ENCODE assay signal across 10 mouse cellular contexts in genomic region chr11:46025962-46026392, GRCm38 (mm10). TPM values are rescaled to one million over a fixed set of nuclear protein-coding genes. Genes with fewer than 3 reads are reported as not detected.
A peak's percentile ranks its signal among the peaks of the same experiment; 100 is the strongest.
DNase-seq lines count a peak whose midpoint lies in the region; ATAC-seq lines count a peak whose summit lies in the region.
"Had no signal": no experiment of that assay in that cellular context is flagged by ENCODE, and none has a peak within 500 bp of the region (broad histone marks: within the 10 kb centered on the region; RNA-seq: fewer than 3 reads in every experiment).

No protein-coding gene starts in this region.

- DNase-seq in kidney, adult 9 months, result no peak
- DNase-seq in embryonic facial prominence, embryonic 14.5 days (ENCODE audit: low spot score), result peak; percentile 89
- peak; percentile 49 for DNase-seq in mesoderm, embryonic 11.5 days (ENCODE audit: low read depth, low spot score)
- DNase-seq in right cerebral cortex, postnatal 4 days, result no peak
- DNase-seq: cerebellum, adult 9-11 months; liver, embryonic 13.5 days had no signal

- H3K36me3 ChIP-seq in kidney, embryonic 16.5 days (ENCODE audit: insufficient read depth, low read length), result no peaks in the 10 kb centered on the region
- H3K36me3 ChIP-seq in embryonic facial prominence, embryonic 14.5 days (ENCODE audit: control insufficient read depth, insufficient read depth, low read length), result no peaks in the 10 kb centered on the region
- H3K36me3 ChIP-seq in heart, embryonic 16.5 days (ENCODE audit: control insufficient read depth, insufficient read depth), result no peaks in the 10 kb centered on the region
- H3K36me3 ChIP-seq: liver, embryonic 13.5 days had no signal

- no peak overlapping the region for H3K9ac ChIP-seq in kidney, embryonic 16.5 days (replicated peaks; ENCODE audit: low read length)
- no peak overlapping the region for H3K9ac ChIP-seq in embryonic facial prominence, embryonic 14.5 days (ENCODE audit: low read depth, low read length)
- H3K9ac ChIP-seq in heart, embryonic 16.5 days (ENCODE audit: low read length), result no peak overlapping the region
- H3K9ac ChIP-seq: liver, embryonic 13.5 days had no signal

- H3K27ac ChIP-seq in kidney, embryonic 16.5 days (ENCODE audit: low read length), result peak overlapping the region; percentile 31; the same call in 1 of the 2 replicates
- no peak overlapping the region for H3K27ac ChIP-seq in embryonic facial prominence, embryonic 14.5 days (replicated peaks; ENCODE audit: low read depth, low read length)
- H3K27ac ChIP-seq in heart, embryonic 16.5 days (ENCODE audit: low read length), result peak overlapping the region; percentile 35; the same call in 1 of the 2 replicates
- H3K27ac ChIP-seq: liver, embryonic 13.5 days had no signal

- H3K4me2 ChIP-seq in kidney, embryonic 16.5 days (replicated peaks; ENCODE audit: low read depth, low read length), result no peak overlapping the region
- no peak overlapping the region for H3K4me2 ChIP-seq in embryonic facial prominence, embryonic 14.5 days (ENCODE audit: low read depth, low read length)
- H3K4me2 ChIP-seq in heart, embryonic 16.5 days (ENCODE audit: low read depth, low read length), result no peak overlapping the region
- H3K4me2 ChIP-seq: liver, embryonic 13.5 days had no signal

- H3K4me3 ChIP-seq in kidney, embryonic 16.5 days (ENCODE audit: low read length), result no peak overlapping the region
- H3K4me3 ChIP-seq in embryonic facial prominence, embryonic 14.5 days (ENCODE audit: low read depth, low read length), result no peak overlapping the region
- H3K4me3 ChIP-seq in heart, embryonic 16.5 days (ENCODE audit: low read length), result no peak overlapping the region
- H3K4me3 ChIP-seq: liver, embryonic 13.5 days had no signal

- no peak for ATAC-seq in kidney, embryonic 16.5 days (ENCODE audit: low FRiP score, low TSS enrichment)
- peak; percentile 89 for ATAC-seq in embryonic facial prominence, embryonic 14.5 days (ENCODE audit: low read depth)
- peak; percentile 58; the same call in 1 of the 2 replicates for ATAC-seq in heart, embryonic 16.5 days (replicated peaks; ENCODE audit: extremely low read depth, insufficient read depth, low FRiP score)
- no peak for ATAC-seq in inflammation-experienced regulatory T-cells, adult 6 months
- no peak for ATAC-seq in megakaryocyte, adult 5-6 weeks (ENCODE audit: poor library complexity, severe bottlenecking)

- no peaks in the 10 kb centered on the region for H3K27me3 ChIP-seq in kidney, embryonic 16.5 days (ENCODE audit: insufficient read depth, low read length)
- no peaks in the 10 kb centered on the region for H3K27me3 ChIP-seq in embryonic facial prominence, embryonic 14.5 days (replicated peaks; ENCODE audit: control insufficient read depth, insufficient read depth, low read length)
- no peaks in the 10 kb centered on the region for H3K27me3 ChIP-seq in heart, embryonic 16.5 days (ENCODE audit: control insufficient read depth, insufficient read depth, low read length)
- H3K27me3 ChIP-seq: liver, embryonic 13.5 days had no signal

- H3K9me3 ChIP-seq in kidney, embryonic 16.5 days (ENCODE audit: low read length), result no peaks in the 10 kb centered on the region
- no peaks in the 10 kb centered on the region for H3K9me3 ChIP-seq in embryonic facial prominence, embryonic 14.5 days (ENCODE audit: control insufficient read depth, low read length)
- H3K9me3 ChIP-seq in heart, embryonic 16.5 days (replicated peaks; ENCODE audit: control insufficient read depth, low read length), result no peaks in the 10 kb centered on the region
- H3K9me3 ChIP-seq: liver, embryonic 13.5 days had no signal

- H3K4me1 ChIP-seq in kidney, embryonic 16.5 days (ENCODE audit: insufficient read depth, low read length), result peaks cover 22% of the 10 kb centered on the region; the same call in 1 of the 2 replicates
- H3K4me1 ChIP-seq in embryonic facial prominence, embryonic 14.5 days (ENCODE audit: control insufficient read depth, insufficient read depth, low read length), result peaks cover 10% of the 10 kb centered on the region
- peaks cover 12% of the 10 kb centered on the region for H3K4me1 ChIP-seq in heart, embryonic 16.5 days (ENCODE audit: control insufficient read depth, insufficient read depth, low read length)

- WGBS in kidney, embryonic 16.5 days, result 25% methylated on average over 7 of the region's 7 CpGs
- 30% methylated on average over 7 of the region's 7 CpGs for WGBS in embryonic facial prominence, embryonic 14.5 days
- 50% methylated on average over 7 of the region's 7 CpGs for WGBS in heart, embryonic 16.5 days

RNA-seq across cellular contexts. Expression of gene Gm12166, which starts 26.1 kb away (rescaled TPM):
- polyA plus RNA-seq in kidney, embryonic 16.5 days (2015; fragmentation: Nextera tagmentation; extraction: Ambion mirVana), result 3.4 and 11.5 TPM in 2 replicates
- 4.1 and 6.8 TPM in 2 replicates for polyA plus RNA-seq in embryonic facial prominence, embryonic 14.5 days (2014; fragmentation: Nextera tagmentation; extraction: Ambion mirVana)
- 3.0 and 10.7 TPM in 2 replicates for polyA plus RNA-seq in heart, embryonic 16.5 days (2015; fragmentation: Nextera tagmentation; extraction: Ambion mirVana)
- polyA plus RNA-seq in inflammation-experienced regulatory T-cells, adult 6 months (2017; shearing (Covaris generic)), result 10 to 100 TPM; 15.5 to 45.9 (median 21.9) TPM
- total RNA-seq in megakaryocyte, adult 5-6 weeks (2015), result 28.1 and 37.2 TPM in 2 replicates
- total RNA-seq in megakaryocyte, adult 5-6 weeks (2017), result 12.4 and 44.5 TPM in 2 replicates

RNA-seq across cellular contexts. Expression of gene Adam19, which starts 29.8 kb away (rescaled TPM):
- 16.5 and 18.0 TPM in 2 replicates for polyA plus RNA-seq in kidney, embryonic 16.5 days (2015; fragmentation: Nextera tagmentation; extraction: Ambion mirVana)
- polyA plus RNA-seq in embryonic facial prominence, embryonic 14.5 days (2014; fragmentation: Nextera tagmentation; extraction: Ambion mirVana), result 15.2 and 17.6 TPM in 2 replicates
- 21.3 and 24.4 TPM in 2 replicates for polyA plus RNA-seq in heart, embryonic 16.5 days (2015; fragmentation: Nextera tagmentation; extraction: Ambion mirVana)
- 100 to 1,000 TPM in 2 of 3 experiments, 10 to 100 TPM in 1; 70.9 to 111 (median 101) TPM for polyA plus RNA-seq in inflammation-experienced regulatory T-cells, adult 6 months (2017; shearing (Covaris generic))
- total RNA-seq in megakaryocyte, adult 5-6 weeks (2015), result 27.9 and 29.8 TPM in 2 replicates
- total RNA-seq in megakaryocyte, adult 5-6 weeks (2017), result 21.9 and 27.3 TPM in 2 replicates

RNA-seq across cellular contexts. Expression of gene Sox30, which starts 45.9 kb away (rescaled TPM):
- polyA plus RNA-seq in kidney, embryonic 16.5 days (2015; fragmentation: Nextera tagmentation; extraction: Ambion mirVana), result 0.13 and 0.16 TPM in 2 replicates
- 0.21 and 0.24 TPM in 2 replicates for polyA plus RNA-seq in embryonic facial prominence, embryonic 14.5 days (2014; fragmentation: Nextera tagmentation; extraction: Ambion mirVana)
- 0.09 TPM in 1 of 2 replicates, not detected in the other for polyA plus RNA-seq in heart, embryonic 16.5 days (2015; fragmentation: Nextera tagmentation; extraction: Ambion mirVana)
- polyA plus RNA-seq in inflammation-experienced regulatory T-cells, adult 6 months (2017; shearing (Covaris generic)), result under 1 TPM in 1 of 3 experiments, not detected in 2; 0.21 TPM
- total RNA-seq in megakaryocyte, adult 5-6 weeks (2015), result not detected in 2 replicates
- not detected in 2 replicates for total RNA-seq in megakaryocyte, adult 5-6 weeks (2017)
- polyA plus RNA-seq: liver, embryonic 13.5 days had no signal

Comparison
In these comparisons a context has a peak if more than half of its experiments do, and no peak if none do; other contexts are left out.
1. ATAC-seq: peak in embryonic facial prominence, embryonic 14.5 days (single experiment) and heart, embryonic 16.5 days (single experiment); none in kidney, embryonic 16.5 days (single experiment), inflammation-experienced regulatory T-cells, adult 6 months (single experiment) and megakaryocyte, adult 5-6 weeks (single experiment).
2. DNase-seq: peak in embryonic facial prominence, embryonic 14.5 days (single experiment) and mesoderm, embryonic 11.5 days (single experiment); none in kidney, adult 9 months (single experiment) and right cerebral cortex, postnatal 4 days (single experiment).